24 mouse cellular contexts compared by ENCODE assay signal in the genomic region with DNA sequence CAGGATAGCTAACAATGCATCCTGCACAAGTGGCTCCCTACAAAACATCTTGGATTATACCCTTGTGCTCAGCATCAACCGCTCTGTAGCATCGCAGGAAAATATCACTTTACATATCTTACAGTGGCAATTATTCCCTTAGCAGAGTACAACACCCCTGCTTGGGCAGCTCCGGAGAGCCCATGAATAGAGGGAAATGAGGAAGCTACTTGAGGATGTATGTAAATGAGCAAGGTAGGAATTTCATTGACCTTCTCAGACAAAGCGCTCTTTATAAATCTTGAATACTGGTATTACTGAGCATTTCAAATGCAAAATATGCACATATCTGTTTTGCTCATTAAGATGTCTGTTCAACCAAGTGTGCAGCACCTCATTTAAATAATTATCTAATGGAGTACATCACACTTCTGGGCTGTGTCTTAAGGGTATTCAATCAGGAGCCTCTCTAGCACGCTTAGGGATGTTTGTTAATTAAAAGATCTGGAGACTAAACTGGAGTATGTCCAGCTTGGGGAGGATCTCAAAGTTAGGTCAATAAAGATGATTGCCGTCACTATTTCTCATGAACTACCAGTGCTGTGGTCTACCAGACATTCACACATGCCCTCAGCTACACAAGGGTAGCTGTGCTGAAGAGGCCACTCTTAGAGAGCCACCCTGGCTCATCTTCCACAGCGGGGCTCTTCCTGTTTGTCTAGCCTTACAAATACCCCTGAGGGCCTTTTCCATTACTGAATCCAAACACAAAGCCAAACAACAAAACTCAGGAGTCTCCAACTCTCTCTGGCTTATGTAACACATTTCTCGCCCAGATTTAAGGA. TPM values are rescaled to one million over a fixed set of nuclear protein-coding genes. Genes with fewer than 3 reads are reported as not detected.
DNase-seq lines count a peak whose midpoint lies in the region; ATAC-seq and TF ChIP-seq lines count a peak whose summit lies in the region.
"Had no signal": no experiment of that assay in that cellular context is flagged by ENCODE, and none has a peak within 500 bp of the region (broad histone marks: within the 10 kb centered on the region; RNA-seq: fewer than 3 reads in every experiment).

No protein-coding gene starts in this region.

- no peak overlapping the region for H3K4me3 ChIP-seq in midbrain, embryonic 13.5 days (replicated peaks)
- H3K4me3 ChIP-seq in midbrain, embryonic 14.5 days (replicated peaks; ENCODE audit: low read depth, low read length), result no peak overlapping the region
- no peak overlapping the region for H3K4me3 ChIP-seq in forebrain, embryonic 14.5 days (ENCODE audit: low read depth, low read length)
- no peak overlapping the region for H3K4me3 ChIP-seq in hindbrain, postnatal 0 days (ENCODE audit: low read length)
- H3K4me3 ChIP-seq: heart, adult 2 months; heart, embryonic 13.5 days; limb, embryonic 15.5 days; stomach, embryonic 15.5 days had no signal

- H3K27ac ChIP-seq in midbrain, embryonic 13.5 days, result no peak overlapping the region
- no peak overlapping the region for H3K27ac ChIP-seq in midbrain, embryonic 14.5 days (replicated peaks; ENCODE audit: low read depth, low read length)
- no peak overlapping the region for H3K27ac ChIP-seq in forebrain, embryonic 14.5 days (ENCODE audit: low read depth, low read length)
- no peak overlapping the region for H3K27ac ChIP-seq in hindbrain, postnatal 0 days
- H3K27ac ChIP-seq: heart, adult 2 months; heart, embryonic 13.5 days; limb, embryonic 15.5 days; liver, embryonic 14.5 days; stomach, embryonic 15.5 days had no signal

- H3K36me3 ChIP-seq in midbrain, embryonic 13.5 days, result no peaks in the 10 kb centered on the region
- no peaks in the 10 kb centered on the region for H3K36me3 ChIP-seq in midbrain, embryonic 14.5 days (ENCODE audit: control insufficient read depth, insufficient read depth, low read length)
- no peaks in the 10 kb centered on the region for H3K36me3 ChIP-seq in forebrain, embryonic 14.5 days (ENCODE audit: control insufficient read depth, insufficient read depth, low read length)
- H3K36me3 ChIP-seq in hindbrain, postnatal 0 days (ENCODE audit: insufficient read depth, low read length), result no peaks in the 10 kb centered on the region
- H3K36me3 ChIP-seq: heart, embryonic 13.5 days; limb, embryonic 15.5 days; stomach, embryonic 15.5 days had no signal

- H3K27me3 ChIP-seq in midbrain, embryonic 13.5 days, result no peaks in the 10 kb centered on the region; the same call in 1 of the 2 replicates
- H3K27me3 ChIP-seq in midbrain, embryonic 14.5 days (ENCODE audit: control insufficient read depth, insufficient read depth, low read length), result no peaks in the 10 kb centered on the region
- H3K27me3 ChIP-seq in forebrain, embryonic 14.5 days (replicated peaks; ENCODE audit: control insufficient read depth, insufficient read depth, low read length), result no peaks in the 10 kb centered on the region
- no peaks in the 10 kb centered on the region for H3K27me3 ChIP-seq in hindbrain, postnatal 0 days (ENCODE audit: insufficient read depth, low read length)
- H3K27me3 ChIP-seq: heart, embryonic 13.5 days; limb, embryonic 15.5 days; stomach, embryonic 15.5 days had no signal

- no peak overlapping the region for H3K9ac ChIP-seq in midbrain, embryonic 13.5 days (replicated peaks)
- no peak overlapping the region for H3K9ac ChIP-seq in midbrain, embryonic 14.5 days (replicated peaks; ENCODE audit: low read length)
- no peak overlapping the region for H3K9ac ChIP-seq in forebrain, embryonic 14.5 days (ENCODE audit: low read length)
- H3K9ac ChIP-seq in hindbrain, postnatal 0 days (replicated peaks; ENCODE audit: low read length), result no peak overlapping the region
- H3K9ac ChIP-seq: heart, embryonic 13.5 days; limb, embryonic 15.5 days; liver, embryonic 14.5 days; lung, embryonic 14.5 days; stomach, embryonic 15.5 days had no signal

- DNase-seq in midbrain, embryonic 14.5 days, result no peak
- DNase-seq in ZHBTc4 (ENCODE audit: low read depth, low spot score), result peak; percentile 50
- DNase-seq in forebrain, embryonic 14.5 days (ENCODE audit: low spot score), result peak; percentile 42
- DNase-seq in hindbrain, postnatal 0 days (ENCODE audit: low spot score), result no peak
- no peak for DNase-seq in cerebellum, adult 9-11 months
- no peak for DNase-seq in kidney, postnatal 25 days
- DNase-seq: adrenal gland, postnatal 10 days; B cell, adult 2 months; cerebellum, adult 8-10 months; gastrocnemius, postnatal 36 days; heart, adult 2 months; heart, postnatal 14 days; kidney, adult 18-20 months; left cerebral cortex, postnatal 4 days; lung, embryonic 14.5 days; right cerebral cortex, adult 18-20 months; thymus, postnatal 25 days had no signal

- H3K4me1 ChIP-seq in midbrain, embryonic 13.5 days (replicated peaks), result peaks cover 5% of the 10 kb centered on the region; the same call in 1 of the 2 replicates
- H3K4me1 ChIP-seq in midbrain, embryonic 14.5 days (ENCODE audit: control insufficient read depth, insufficient read depth, low read length), result no peaks in the 10 kb centered on the region
- H3K4me1 ChIP-seq in forebrain, embryonic 14.5 days (ENCODE audit: control insufficient read depth, insufficient read depth, low read length), result peaks cover 5% of the 10 kb centered on the region; the same call in 1 of the 2 replicates
- no peaks in the 10 kb centered on the region for H3K4me1 ChIP-seq in hindbrain, postnatal 0 days (ENCODE audit: insufficient read depth, low read length)
- H3K4me1 ChIP-seq: heart, embryonic 13.5 days; limb, embryonic 15.5 days; stomach, embryonic 15.5 days had no signal

- no peaks in the 10 kb centered on the region for H3K9me3 ChIP-seq in midbrain, embryonic 13.5 days
- no peaks in the 10 kb centered on the region for H3K9me3 ChIP-seq in midbrain, embryonic 14.5 days (ENCODE audit: control insufficient read depth, low read length)
- H3K9me3 ChIP-seq in forebrain, embryonic 14.5 days (replicated peaks; ENCODE audit: control insufficient read depth, low read length), result no peaks in the 10 kb centered on the region
- H3K9me3 ChIP-seq in hindbrain, postnatal 0 days (ENCODE audit: low read length), result no peaks in the 10 kb centered on the region
- H3K9me3 ChIP-seq: heart, embryonic 13.5 days; limb, embryonic 15.5 days; stomach, embryonic 15.5 days had no signal

- TF ChIP-seq CTCF in hindbrain, postnatal 0 days (IDR thresholded peaks at IDR 0.05; ENCODE audit: low read depth), result no peak

- no peak overlapping the region for H3K4me2 ChIP-seq in midbrain, embryonic 13.5 days (replicated peaks)
- H3K4me2 ChIP-seq in midbrain, embryonic 14.5 days (ENCODE audit: low read length), result no peak overlapping the region
- H3K4me2 ChIP-seq in forebrain, embryonic 14.5 days (ENCODE audit: low read length), result no peak overlapping the region
- H3K4me2 ChIP-seq in hindbrain, postnatal 0 days (ENCODE audit: low read depth, low read length), result no peak overlapping the region
- H3K4me2 ChIP-seq: heart, embryonic 13.5 days; limb, embryonic 15.5 days; lung, embryonic 14.5 days; stomach, embryonic 15.5 days had no signal

- WGBS in midbrain, embryonic 13.5 days, result 59% methylated on average over 8 of the region's 8 CpGs
- 62% methylated on average over 8 of the region's 8 CpGs for WGBS in midbrain, embryonic 14.5 days
- WGBS in forebrain, embryonic 14.5 days, result 33% methylated on average over 8 of the region's 8 CpGs
- WGBS in hindbrain, postnatal 0 days, result 55% methylated on average over 8 of the region's 8 CpGs

- peak; percentile 87 for ATAC-seq in midbrain, embryonic 13.5 days
- no peak for ATAC-seq in midbrain, embryonic 14.5 days (ENCODE audit: low FRiP score, low TSS enrichment)
- ATAC-seq in forebrain, embryonic 14.5 days, result peak; percentile 73
- 0 out of 2 replicates have a peak, but pooled peaks have one; percentile 15 for ATAC-seq in hindbrain, postnatal 0 days

RNA-seq across cellular contexts. Expression of gene Slc35d3, which starts 15.2 kb away (rescaled TPM):
- polyA plus RNA-seq in midbrain, embryonic 13.5 days (2015; fragmentation: Nextera tagmentation; extraction: Ambion mirVana), result 1.3 and 2.5 TPM in 2 replicates
- polyA plus RNA-seq in midbrain, embryonic 14.5 days (2014; fragmentation: Nextera tagmentation; extraction: Ambion mirVana), result 2.3 and 2.4 TPM in 2 replicates
- 0.63 and 0.65 TPM in 2 replicates for polyA plus RNA-seq in forebrain, embryonic 14.5 days (2014; fragmentation: Nextera tagmentation; extraction: Ambion mirVana)
- total RNA-seq in hindbrain, postnatal 0 days (2014; rRNA removed), result 4.3 and 4.5 TPM in 2 replicates
- polyA plus RNA-seq in hindbrain, postnatal 0 days (2015; fragmentation: Nextera tagmentation; extraction: Ambion mirVana), result 2.9 and 3.5 TPM in 2 replicates
- total RNA-seq: gastrocnemius, postnatal 36 days; heart, adult 2 months; MEL; monocyte, adult 5-6 weeks had no signal

Comparison
In these comparisons a context has a peak if more than half of its experiments do, and no peak if none do; other contexts are left out.
1. DNase-seq: peak in ZHBTc4 (single experiment) and forebrain, embryonic 14.5 days (single experiment); none in midbrain, embryonic 14.5 days (single experiment), hindbrain, postnatal 0 days (single experiment), cerebellum, adult 9-11 months (single experiment) and kidney, postnatal 25 days (0 of 2).